Mouse (Mus musculus): Measurements from ENCODE around the gene Gjb6. TPM values are rescaled to one million over a fixed set of nuclear protein-coding genes. Genes with fewer than 3 reads are reported as not detected.
A peak's percentile ranks its signal among the peaks of the same experiment; 100 is the strongest.

The Gjb6 gene
- polyA plus RNA-seq, 1 experiment from 2014 or later = 0.16 TPM

DNA sequence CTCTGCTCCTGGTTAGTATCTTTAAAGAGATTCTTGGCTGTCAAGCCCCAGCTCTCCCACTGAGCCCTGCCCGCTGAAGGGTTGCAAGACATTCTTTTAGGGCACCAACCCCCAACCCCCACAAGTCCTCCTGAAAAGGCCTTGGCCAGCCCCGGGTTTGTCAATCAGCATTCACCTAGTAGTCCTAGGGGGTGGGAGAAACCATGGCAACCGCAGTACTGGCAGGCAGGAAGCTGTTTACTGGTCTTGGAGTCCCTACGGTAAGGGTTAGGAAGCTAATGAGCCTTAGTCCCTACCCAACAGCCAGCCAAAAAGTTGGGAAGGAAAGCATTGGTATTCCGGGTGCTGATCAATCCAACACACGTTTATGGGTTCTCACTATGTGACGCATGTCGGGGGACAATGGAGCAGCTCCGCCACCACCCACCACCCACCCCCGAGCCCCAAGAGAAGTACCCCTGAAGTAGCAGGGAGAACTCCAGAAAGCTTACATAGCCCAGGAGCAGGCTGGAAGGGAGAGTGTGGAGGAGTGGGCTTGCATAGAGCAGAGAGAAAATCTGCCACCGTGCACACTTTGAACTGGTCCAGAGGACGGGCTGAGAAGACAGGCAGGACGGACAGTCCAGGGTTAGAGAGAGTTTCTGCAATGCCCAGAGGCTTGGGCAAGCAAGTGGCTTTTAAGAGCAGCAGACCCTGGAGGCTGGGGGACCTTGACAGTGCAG, 17.4 kb downstream of the Gjb6 start, which contains the start of gene Gm4491:
TSS of gene Gm4491 (minus strand) at position 61 of the 722 bp plus-strand sequence.
- Histone ChIP-seq H3K4me3 (ENCODE audit: low read length) (no peak within 1 kb of the TSS), H3K36me3 (ENCODE audit: control insufficient read depth, insufficient read depth, low read length) (no peaks in the 10 kb centered on the region), H3K4me1 (replicated peaks; ENCODE audit: control insufficient read depth, insufficient read depth, low read length) (no peaks in the 10 kb centered on the region), H3K9ac (ENCODE audit: low read length) (no peak within 1 kb of the TSS), H3K27me3 (ENCODE audit: control insufficient read depth, insufficient read depth, low read depth, low read length) (peaks cover 6% of the 10 kb centered on the region; the same call in 1 of the 2 replicates), H3K4me2 (ENCODE audit: low read depth, low read length) (no peak within 1 kb of the TSS), H3K9me3 (ENCODE audit: control insufficient read depth, low read length) (no peaks in the 10 kb centered on the region), H3K27ac (ENCODE audit: low read length) (no peak within 1 kb of the TSS)
- ATAC-seq (ENCODE audit: low read depth) = no peak
- 27% methylated on average over 13 of the region's 13 CpGs for WGBS

DNA sequence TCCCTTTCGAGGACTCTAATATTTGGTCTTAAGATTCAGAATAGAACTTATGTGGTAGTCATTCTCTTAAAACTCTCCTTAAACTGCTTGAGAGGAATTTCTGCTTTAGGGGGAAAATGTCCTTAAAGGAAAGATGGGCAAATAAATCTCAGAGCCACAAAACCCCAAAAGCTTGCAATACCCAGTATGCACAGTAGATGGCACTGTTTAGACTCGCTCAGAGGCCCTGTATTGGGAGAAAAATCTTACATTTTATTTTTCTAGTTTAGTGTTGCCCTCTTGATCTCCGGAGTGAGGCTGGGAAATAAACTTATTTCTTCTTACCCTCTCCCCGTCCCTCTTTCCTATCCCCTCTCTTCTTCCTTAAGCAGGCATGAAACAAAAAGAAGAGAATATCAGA, 24.2 kb downstream of the Gjb6 start:
- WGBS = 5% methylated on average over 4 of the region's 4 CpGs
- H3K27me3 ChIP-seq (ENCODE audit: control insufficient read depth, insufficient read depth, low read depth, low read length) = peaks cover 44% of the 10 kb centered on the region

DNA sequence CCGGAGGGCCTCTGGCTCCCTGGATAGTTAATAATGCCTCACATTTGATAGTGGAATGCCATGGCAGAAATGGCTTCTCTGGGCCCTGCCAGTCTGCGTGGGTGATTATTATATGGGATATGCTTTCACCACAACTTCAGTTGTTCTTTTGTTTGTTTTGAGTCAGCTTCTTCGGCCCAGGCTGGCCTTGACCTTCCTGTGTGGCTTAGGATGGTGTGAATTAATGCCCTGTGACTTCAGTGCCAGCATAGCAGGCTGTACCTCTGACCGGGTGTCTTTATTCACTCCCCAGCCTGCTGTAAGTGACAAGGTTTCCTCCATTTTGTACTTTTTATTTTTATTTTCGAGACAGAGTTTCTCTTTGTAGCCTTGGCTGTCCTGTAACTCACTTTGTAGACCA, 25.5 kb downstream of the Gjb6 start:
- peaks cover 9% of the 10 kb centered on the region; the same call in 1 of the 2 replicates for H3K4me1 ChIP-seq (replicated peaks; ENCODE audit: control insufficient read depth, insufficient read depth, low read length)
- no peak for ATAC-seq (ENCODE audit: low read depth)
- no peak overlapping the region for H3K9ac ChIP-seq (ENCODE audit: low read length)
- no peaks in the 10 kb centered on the region for H3K9me3 ChIP-seq (ENCODE audit: control insufficient read depth, low read length)
- peaks cover 48% of the 10 kb centered on the region for H3K27me3 ChIP-seq (ENCODE audit: control insufficient read depth, insufficient read depth, low read depth, low read length)
- no peaks in the 10 kb centered on the region for H3K36me3 ChIP-seq (ENCODE audit: control insufficient read depth, insufficient read depth, low read length)
- no peak overlapping the region for H3K4me3 ChIP-seq (ENCODE audit: low read length)
- H3K4me2 ChIP-seq (ENCODE audit: low read depth, low read length) = no peak overlapping the region
- H3K27ac ChIP-seq (ENCODE audit: low read length) = no peak overlapping the region
- 53% methylated on average over 5 of the region's 5 CpGs for whole genome bisulfite sequencing

More for the DNA sequence above, 24.2 kb downstream of the Gjb6 start:
- Histone ChIP-seq H3K9me3 (ENCODE audit: control insufficient read depth, low read length) (no peaks in the 10 kb centered on the region), H3K4me2 (ENCODE audit: low read depth, low read length) (no peak overlapping the region), H3K36me3 (ENCODE audit: control insufficient read depth, insufficient read depth, low read length) (no peaks in the 10 kb centered on the region), H3K4me1 (replicated peaks; ENCODE audit: control insufficient read depth, insufficient read depth, low read length) (peaks cover 6% of the 10 kb centered on the region; the same call in 1 of the 2 replicates), H3K9ac (ENCODE audit: low read length) (no peak overlapping the region), H3K4me3 (ENCODE audit: low read length) (no peak overlapping the region), H3K27ac (ENCODE audit: low read length) (no peak overlapping the region)
- ATAC-seq (ENCODE audit: low read depth) = no peak

DNA sequence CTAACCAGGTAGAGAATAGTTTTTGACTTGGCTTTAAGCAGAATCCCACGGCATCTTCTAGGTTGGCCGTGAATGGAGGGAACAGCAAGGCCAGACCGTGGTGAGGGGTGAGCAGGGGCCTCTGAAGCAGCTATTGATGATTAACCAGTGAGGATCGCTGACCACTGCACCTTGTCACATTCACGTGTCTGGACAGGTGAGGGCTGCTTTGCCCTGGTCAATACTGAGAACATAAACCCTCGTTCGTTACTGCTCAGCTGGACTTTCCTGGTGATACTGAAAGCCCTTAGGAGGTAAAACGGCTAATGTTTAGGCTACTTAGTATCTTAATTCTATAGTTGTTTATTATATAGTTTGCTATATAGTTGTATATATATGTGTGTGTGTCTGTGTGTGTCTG, 26.3 kb downstream of the Gjb6 start:
- H3K4me1 ChIP-seq (replicated peaks; ENCODE audit: control insufficient read depth, insufficient read depth, low read length) = peaks cover 9% of the 10 kb centered on the region; the same call in 1 of the 2 replicates
- peaks cover 53% of the 10 kb centered on the region for H3K27me3 ChIP-seq (ENCODE audit: control insufficient read depth, insufficient read depth, low read depth, low read length)
- H3K36me3 ChIP-seq (ENCODE audit: control insufficient read depth, insufficient read depth, low read length) = no peaks in the 10 kb centered on the region
- no peak overlapping the region for H3K27ac ChIP-seq (ENCODE audit: low read length)
- ATAC-seq (ENCODE audit: low read depth) = no peak
- WGBS = 45% methylated on average over 8 of the region's 8 CpGs
- H3K4me3 ChIP-seq (ENCODE audit: low read length) = no peak overlapping the region
- H3K9me3 ChIP-seq (ENCODE audit: control insufficient read depth, low read length) = no peaks in the 10 kb centered on the region
- no peak overlapping the region for H3K9ac ChIP-seq (ENCODE audit: low read length)
- H3K4me2 ChIP-seq (ENCODE audit: low read depth, low read length) = no peak overlapping the region

GRCm38 (mm10) chr14:57105721-57106120, 27.7 kb downstream of the Gjb6 start:
- 44% methylated on average over 11 of the region's 11 CpGs for WGBS
- H3K4me1 ChIP-seq (replicated peaks; ENCODE audit: control insufficient read depth, insufficient read depth, low read length) = peaks cover 9% of the 10 kb centered on the region; the same call in 1 of the 2 replicates
- H3K27ac ChIP-seq (ENCODE audit: low read length) = no peak overlapping the region
- no peaks in the 10 kb centered on the region for H3K9me3 ChIP-seq (ENCODE audit: control insufficient read depth, low read length)
- no peak overlapping the region for H3K9ac ChIP-seq (ENCODE audit: low read length)
- ATAC-seq (ENCODE audit: low read depth) = no peak
- H3K4me2 ChIP-seq (ENCODE audit: low read depth, low read length) = no peak overlapping the region
- no peak overlapping the region for H3K4me3 ChIP-seq (ENCODE audit: low read length)
- H3K27me3 ChIP-seq (ENCODE audit: control insufficient read depth, insufficient read depth, low read depth, low read length) = peaks cover 55% of the 10 kb centered on the region
- no peaks in the 10 kb centered on the region for H3K36me3 ChIP-seq (ENCODE audit: control insufficient read depth, insufficient read depth, low read length)

DNA sequence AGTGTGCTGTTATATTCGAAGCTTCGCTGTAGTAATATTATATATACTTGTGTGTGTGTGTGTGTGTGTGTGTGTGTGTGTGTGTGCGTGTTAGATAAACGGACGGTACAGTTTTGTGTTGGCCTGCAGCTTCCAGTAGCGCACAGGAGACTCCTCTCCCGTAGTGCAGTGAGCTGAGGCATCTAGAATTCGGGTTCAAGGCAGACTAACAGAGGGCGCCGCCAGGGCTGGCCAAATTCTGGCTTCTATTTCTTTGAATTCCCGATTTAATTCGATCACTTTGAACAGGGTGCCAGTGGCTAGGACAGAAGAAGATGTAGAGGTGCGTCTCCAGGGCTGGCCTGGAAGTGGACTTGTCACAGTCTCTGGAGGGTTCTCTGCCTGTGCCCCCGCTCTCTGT, 28.3 kb downstream of the Gjb6 start:
- Histone ChIP-seq H3K27ac (ENCODE audit: low read length) (no peak overlapping the region), H3K27me3 (ENCODE audit: control insufficient read depth, insufficient read depth, low read depth, low read length) (peaks cover 55% of the 10 kb centered on the region), H3K4me1 (replicated peaks; ENCODE audit: control insufficient read depth, insufficient read depth, low read length) (peaks cover 9% of the 10 kb centered on the region; the same call in 1 of the 2 replicates), H3K9ac (ENCODE audit: low read length) (no peak overlapping the region), H3K4me2 (ENCODE audit: low read depth, low read length) (peak overlapping the region; percentile 100; the same call in 1 of the 2 replicates), H3K9me3 (ENCODE audit: control insufficient read depth, low read length) (no peaks in the 10 kb centered on the region), H3K4me3 (ENCODE audit: low read length) (peak overlapping the region; percentile 67; the same call in 1 of the 2 replicates), H3K36me3 (ENCODE audit: control insufficient read depth, insufficient read depth, low read length) (no peaks in the 10 kb centered on the region)
- ATAC-seq (ENCODE audit: low read depth) = peak; percentile 5; the same call in 1 of the 2 replicates
- WGBS = 14% methylated on average over 14 of the region's 14 CpGs

DNA sequence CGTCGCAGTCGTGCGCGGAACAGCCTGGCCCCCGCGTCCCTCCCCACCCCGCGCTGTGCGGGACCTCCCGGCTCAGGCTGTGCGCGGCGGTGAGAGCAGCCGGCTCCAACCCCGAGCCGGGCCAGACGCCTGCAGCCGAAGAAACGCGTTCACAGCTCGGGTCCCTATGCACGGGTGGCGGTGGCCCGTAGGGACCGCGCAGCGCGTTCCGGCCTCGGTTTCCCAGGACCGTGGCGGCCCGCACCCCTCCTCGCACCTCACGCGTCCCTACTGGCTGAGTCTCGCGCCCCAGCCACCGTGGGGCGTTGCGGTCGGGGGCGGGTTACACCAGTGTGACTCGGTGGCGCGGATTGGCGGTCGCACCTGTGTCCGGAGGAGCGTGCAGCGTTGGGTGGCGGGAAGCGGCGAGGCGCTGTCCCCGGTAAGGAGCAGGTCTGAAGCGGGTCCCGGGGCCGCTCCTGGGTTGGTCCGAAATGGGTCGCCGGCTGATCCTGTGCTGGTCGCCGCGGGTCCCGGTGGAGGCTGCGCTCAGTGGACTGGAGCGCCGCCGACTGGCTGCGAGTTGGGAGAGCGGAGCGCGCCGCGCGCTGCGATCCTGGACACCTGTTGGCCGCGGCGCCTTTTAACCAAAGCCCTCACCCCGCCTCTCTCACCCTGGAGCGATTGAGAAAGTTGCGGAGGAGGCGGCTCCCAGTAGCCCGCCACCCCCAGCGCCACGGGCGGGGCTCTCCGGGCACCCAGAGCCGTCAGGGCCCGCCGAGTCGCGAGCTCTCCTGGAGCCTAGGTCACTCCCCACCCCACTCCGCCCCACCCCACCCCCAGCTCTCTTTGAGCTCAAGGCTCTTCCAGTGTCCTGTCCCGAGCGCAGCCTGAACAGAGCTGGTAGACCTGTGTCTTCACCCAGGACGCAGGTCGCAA, 29.0 kb downstream of the Gjb6 start, which contains the start of gene Gjb2:
TSS of gene Gjb2 (minus strand) at position 597 of the 918 bp plus-strand sequence.
- peak; percentile 73 for ATAC-seq (ENCODE audit: low read depth)
- peaks cover 55% of the 10 kb centered on the region for H3K27me3 ChIP-seq (ENCODE audit: control insufficient read depth, insufficient read depth, low read depth, low read length)
- H3K9me3 ChIP-seq (ENCODE audit: control insufficient read depth, low read length) = no peaks in the 10 kb centered on the region
- peak within 1 kb of the TSS; percentile 67 for H3K4me3 ChIP-seq (ENCODE audit: low read length)
- H3K36me3 ChIP-seq (ENCODE audit: control insufficient read depth, insufficient read depth, low read length) = no peaks in the 10 kb centered on the region
- peak within 1 kb of the TSS; percentile 100 for H3K4me2 ChIP-seq (ENCODE audit: low read depth, low read length)
- under 1% methylated on average over 100 of the region's 101 CpGs for WGBS
- peak within 1 kb of the TSS; percentile 63 for H3K9ac ChIP-seq (ENCODE audit: low read length)
- H3K27ac ChIP-seq (ENCODE audit: low read length) = no peak within 1 kb of the TSS
- H3K4me1 ChIP-seq (replicated peaks; ENCODE audit: control insufficient read depth, insufficient read depth, low read length) = peaks cover 9% of the 10 kb centered on the region; the same call in 1 of the 2 replicates

- Histone ChIP-seq H3K9me3 (ENCODE audit: control insufficient read depth, low read length) (no peaks in the 10 kb centered on the region), H3K27me3 (ENCODE audit: control insufficient read depth, insufficient read depth, low read depth, low read length) (peaks cover 55% of the 10 kb centered on the region), H3K4me2 (ENCODE audit: low read depth, low read length) (peak overlapping the region; percentile 100), H3K4me1 (replicated peaks; ENCODE audit: control insufficient read depth, insufficient read depth, low read length) (peaks cover 9% of the 10 kb centered on the region; the same call in 1 of the 2 replicates), H3K9ac (ENCODE audit: low read length) (peak overlapping the region; percentile 63), H3K27ac (ENCODE audit: low read length) (no peak overlapping the region), H3K36me3 (ENCODE audit: control insufficient read depth, insufficient read depth, low read length) (no peaks in the 10 kb centered on the region), H3K4me3 (ENCODE audit: low read length) (peak overlapping the region; percentile 67)
- ATAC-seq (ENCODE audit: low read depth) = no peak
- 3% methylated on average over 22 of the region's 22 CpGs for WGBS
Measured at GRCm38 (mm10) chr14:57103711-57104105, 29.7 kb downstream of the Gjb6 start.

- ATAC-seq (ENCODE audit: low read depth) = no peak
- no peak overlapping the region for H3K27ac ChIP-seq (ENCODE audit: low read length)
- WGBS = 61% methylated on average over 6 of the region's 6 CpGs
- no peak overlapping the region for H3K4me3 ChIP-seq (ENCODE audit: low read length)
- peaks cover 55% of the 10 kb centered on the region for H3K27me3 ChIP-seq (ENCODE audit: control insufficient read depth, insufficient read depth, low read depth, low read length)
- no peaks in the 10 kb centered on the region for H3K36me3 ChIP-seq (ENCODE audit: control insufficient read depth, insufficient read depth, low read length)
- H3K4me1 ChIP-seq (replicated peaks; ENCODE audit: control insufficient read depth, insufficient read depth, low read length) = peaks cover 9% of the 10 kb centered on the region; the same call in 1 of the 2 replicates
- H3K4me2 ChIP-seq (ENCODE audit: low read depth, low read length) = no peak overlapping the region
- H3K9ac ChIP-seq (ENCODE audit: low read length) = no peak overlapping the region
- no peaks in the 10 kb centered on the region for H3K9me3 ChIP-seq (ENCODE audit: control insufficient read depth, low read length)
Measured at GRCm38 (mm10) chr14:57103121-57103520, 30.3 kb downstream of the Gjb6 start.
